Mouse (Mus musculus) neutrophil, adult 5-6 weeks (primary cell): ENCODE results near the gene Dhx15. TPM values are rescaled to one million over a fixed set of nuclear protein-coding genes. Genes with fewer than 3 reads are reported as not detected.
"Not testable (repeated sequence)": the region's sequence is repeated elsewhere in the genome, so short reads cannot be mapped to it uniquely, and the experiment has no call there.

Source experiments
- ATAC-seq: fragments of 151-379, 151-347 bp; 2 replicates; pipeline ENCODE4 v1.8.0; 2017; ENCODE audit warnings: mild to moderate bottlenecking, moderate TSS enrichment; ENCODE audit not compliant: insufficient number of reproducible peaks, poor library complexity, low FRiP score, severe bottlenecking; ENCODE audit errors: extremely low read depth
- total RNA-seq: library from RNA; stranded (forward); fragments of 200-1000 nt; gene quantifications from 2 replicates; pipeline ENCODE4 v1.2.3, GENCODE M21; 2017

Gene Dhx15
- total RNA-seq = 292 and 303 TPM in 2 replicates

DNA sequence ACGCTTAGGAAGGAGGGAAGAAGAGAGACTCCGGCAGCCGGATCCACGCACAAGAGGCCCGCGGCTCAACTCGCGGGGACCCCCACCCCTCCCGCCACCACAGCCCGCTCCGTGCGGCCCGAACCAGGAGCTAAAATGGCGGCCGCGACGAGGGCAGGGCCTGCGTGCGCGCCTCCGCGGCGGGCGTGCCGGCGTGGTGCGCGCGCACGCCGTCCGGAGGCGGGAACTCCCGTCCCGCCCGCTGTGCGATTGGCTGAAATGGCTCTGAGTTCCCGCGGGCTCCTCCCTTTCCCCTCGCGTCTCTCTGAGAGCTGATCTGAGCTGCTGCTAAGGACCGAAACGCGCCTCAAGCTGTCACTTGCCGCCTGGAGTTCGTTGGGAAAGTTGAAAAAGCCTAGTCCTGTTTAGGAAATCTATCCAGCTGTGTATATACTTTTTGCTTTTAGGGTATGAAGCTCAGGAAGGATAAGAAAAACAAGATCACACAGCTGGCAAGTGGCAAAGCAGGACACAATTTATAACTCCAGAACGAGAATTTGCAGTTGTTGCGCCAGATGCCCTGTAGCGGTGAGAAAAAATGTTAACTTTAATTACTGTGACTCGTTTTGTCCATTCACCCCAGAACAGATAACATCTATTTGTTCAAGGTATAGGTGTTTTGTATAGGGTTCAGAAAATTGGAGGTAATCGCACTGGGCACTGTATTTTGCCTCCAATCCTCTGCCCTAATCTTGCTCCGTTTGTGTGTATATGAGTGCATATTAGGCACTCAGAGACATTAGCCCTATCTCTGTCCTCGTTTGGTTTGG, at the start of gene Dhx15:
Gene Dhx15 (minus strand): TSS at position 144 of the 809 bp plus-strand sequence.
- peak; percentile 96 for ATAC-seq

DNA sequence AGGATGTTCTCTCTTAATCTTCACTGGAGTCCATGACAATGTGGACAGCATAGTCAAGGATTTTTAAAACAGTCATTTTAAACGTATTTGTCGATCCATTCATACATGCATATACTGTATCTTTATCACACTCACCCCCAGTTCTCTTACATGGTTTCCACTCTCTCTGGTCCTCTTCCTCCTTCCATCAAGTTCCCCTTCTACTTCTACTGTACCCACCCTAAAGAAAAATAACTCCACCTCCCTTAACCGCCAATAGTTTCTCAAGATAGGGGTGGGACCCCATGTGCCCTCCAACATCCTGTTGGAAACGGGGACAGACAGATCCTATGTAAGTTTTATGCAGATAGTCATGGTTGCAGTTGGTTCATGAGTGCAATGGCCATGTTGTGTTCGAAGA, 48.6 kb upstream of the Dhx15 start:
- ATAC-seq = no peak

DNA sequence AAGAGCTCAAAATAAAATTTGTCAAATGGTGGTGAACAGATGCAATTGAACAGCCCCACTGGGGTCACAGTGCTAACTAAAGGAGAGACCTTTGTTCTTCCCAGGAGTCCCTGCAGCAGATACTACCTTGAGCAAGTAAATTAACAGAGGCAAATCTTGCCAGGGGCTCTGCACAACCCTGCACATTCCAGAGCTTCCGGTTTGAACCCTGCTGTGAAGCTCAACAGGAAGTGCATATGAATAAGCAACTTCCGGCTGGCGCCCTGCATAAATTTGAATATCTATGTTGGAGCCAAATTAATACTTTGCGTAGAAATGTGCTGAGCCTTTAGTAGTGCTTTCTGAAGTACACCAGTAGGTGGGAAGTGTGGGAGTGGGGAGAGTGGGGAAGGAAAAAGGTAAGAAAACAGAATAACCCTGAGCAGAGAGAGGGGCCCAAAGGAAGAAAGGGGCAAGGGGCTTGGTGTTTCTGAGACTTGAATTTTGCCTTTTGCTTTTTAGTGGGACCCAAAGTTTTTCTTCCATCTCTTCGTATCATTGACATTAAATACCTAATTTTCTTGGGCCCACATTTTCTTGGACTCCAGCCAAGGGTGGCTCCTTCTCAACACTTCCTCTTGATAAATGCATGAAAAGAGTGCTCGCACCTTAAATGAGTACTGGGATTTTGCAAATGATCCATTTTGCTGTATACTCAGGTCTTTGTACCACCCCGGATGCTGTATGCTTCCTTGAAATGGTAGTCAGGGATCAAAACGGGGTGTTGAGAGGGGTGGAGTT, 47.8 kb upstream of the Dhx15 start:
- ATAC-seq = 0 out of 2 replicates have a peak, but pooled peaks have one; percentile 1

DNA sequence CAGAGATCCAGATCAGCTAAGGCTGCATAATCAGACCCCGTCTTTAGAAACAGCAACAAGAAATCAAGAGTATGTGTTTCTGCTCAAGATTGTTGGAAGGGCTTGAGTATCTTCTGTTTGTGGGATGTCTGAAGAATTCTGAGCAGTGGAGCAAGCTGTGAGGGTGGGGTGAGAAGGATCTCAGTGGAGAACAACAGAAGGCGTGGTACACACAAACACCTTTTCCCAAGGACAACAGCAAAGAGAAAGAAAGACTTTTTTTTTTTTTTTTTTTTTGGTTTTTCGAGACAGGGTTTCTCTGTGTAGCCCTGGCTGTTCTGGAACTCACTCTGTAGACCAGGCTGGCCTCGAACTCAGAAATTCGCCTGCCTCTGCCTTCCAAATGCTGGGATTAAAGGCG, 46.3 kb upstream of the Dhx15 start:
- not testable (repeated sequence) for ATAC-seq

DNA sequence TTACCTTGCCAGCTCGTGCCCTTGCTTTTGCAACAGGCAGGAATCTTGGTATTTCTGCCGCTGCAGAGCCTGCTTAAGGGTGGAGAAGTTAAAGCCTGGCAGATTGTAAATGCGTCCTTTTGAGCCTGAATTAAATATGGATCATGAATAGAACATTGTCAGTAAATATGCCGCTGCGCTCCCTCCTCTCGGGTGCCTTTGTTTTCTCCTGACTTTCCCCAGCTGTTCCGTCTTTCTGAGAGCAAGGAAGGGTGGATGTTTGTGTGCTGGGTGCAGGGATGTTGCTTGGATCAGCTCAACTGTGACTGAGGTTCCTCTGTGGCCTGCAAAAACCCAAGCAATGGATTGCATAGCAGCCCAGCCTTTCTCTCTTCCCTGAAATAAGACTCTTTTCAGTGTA, 44.3 kb upstream of the Dhx15 start:
- ATAC-seq = no peak

DNA sequence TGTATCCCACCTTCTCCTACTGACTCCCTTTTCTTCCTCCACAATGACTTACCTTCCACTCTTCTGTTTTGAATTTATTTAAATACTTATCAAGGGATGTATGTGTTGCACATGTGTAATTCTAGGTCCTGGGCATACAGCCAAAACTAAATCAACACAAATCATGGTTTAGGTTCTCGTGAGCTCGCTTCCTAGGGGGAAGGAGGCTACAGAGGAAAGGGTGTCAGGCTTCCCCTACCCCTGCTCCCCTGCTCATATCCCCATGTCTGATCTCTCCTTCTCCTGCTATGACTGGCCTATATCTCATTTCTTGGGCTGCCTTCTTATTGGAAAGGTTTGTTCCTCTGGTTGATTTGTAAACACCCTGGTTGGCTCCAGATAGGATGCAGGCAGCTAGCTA, 43.6 kb upstream of the Dhx15 start:
- no peak for ATAC-seq

DNA sequence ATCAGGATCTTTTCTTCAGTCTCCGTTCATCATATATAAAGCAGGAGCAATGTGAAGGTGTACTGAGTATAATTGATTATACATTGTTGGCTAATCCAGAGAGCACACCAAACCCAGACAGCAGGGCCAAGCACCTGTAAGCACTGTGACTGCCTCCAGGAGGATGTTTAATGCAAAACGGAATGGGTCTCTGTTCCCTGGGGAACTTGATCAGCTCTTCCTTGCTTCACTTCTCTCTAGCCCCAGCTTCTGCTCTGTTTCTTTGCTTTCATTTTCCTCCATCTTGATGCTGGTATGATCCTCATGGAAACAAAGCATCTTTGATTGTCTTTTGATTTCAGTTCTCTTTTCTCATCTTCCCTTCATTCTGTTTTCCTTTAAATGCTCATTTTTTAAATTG, 42.3 kb upstream of the Dhx15 start:
- no peak for ATAC-seq

DNA sequence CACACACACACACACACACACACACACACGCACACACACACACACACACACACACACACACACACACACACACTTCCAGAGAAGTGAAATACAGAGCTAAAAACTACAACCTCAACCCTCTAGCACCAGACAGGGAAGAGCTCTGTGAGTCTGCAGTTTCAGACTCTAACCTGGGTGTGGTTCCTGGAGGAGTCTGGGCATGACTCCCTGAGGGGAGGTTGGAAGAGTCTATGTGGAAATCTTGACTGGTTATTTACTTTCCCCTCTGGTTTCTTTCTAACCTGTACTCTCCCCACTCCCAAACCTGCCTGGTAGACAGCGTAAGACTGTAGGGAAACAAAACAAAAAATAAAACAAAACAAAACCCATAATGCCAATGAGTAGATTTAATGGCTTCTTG, 41.9 kb upstream of the Dhx15 start:
- ATAC-seq = no peak

DNA sequence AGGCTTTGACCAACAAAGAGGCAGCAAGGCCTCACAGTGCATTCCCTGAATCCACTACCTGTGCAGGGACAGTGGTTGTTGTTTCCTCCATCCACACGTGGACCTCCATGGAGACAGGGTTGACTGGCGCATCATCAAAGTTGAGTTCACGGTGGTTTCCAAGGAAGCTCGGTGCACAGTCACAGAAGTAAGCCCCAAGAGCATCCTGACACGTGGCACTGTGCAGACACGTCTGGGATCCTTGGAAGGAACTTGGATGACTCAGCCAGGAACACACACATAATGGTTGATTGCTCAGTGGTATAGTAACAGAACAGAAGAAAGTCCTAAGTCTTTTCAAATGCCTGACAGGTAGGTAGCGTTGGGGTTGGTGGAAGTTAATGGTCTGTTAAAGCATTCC, 40.2 kb upstream of the Dhx15 start:
- no peak for ATAC-seq

DNA sequence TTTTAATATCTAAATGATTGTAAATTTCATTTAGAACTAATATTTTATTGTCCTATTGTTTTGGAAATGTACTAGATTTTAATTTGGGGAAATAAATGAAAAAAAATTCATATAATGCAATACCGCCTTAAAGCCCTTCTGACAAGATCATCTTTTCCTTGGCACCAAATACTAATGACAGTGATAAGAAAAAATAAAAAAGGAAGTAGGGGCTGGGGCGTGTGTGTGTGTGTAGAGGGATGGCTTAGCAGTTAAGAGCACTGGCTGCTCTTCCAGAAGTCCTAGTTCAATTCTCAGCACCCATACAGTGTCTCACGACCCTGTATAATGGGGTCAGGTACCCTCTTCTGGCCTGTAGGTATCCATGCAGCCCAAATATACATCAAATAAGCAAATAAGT, 36.4 kb upstream of the Dhx15 start:
- no peak for ATAC-seq

DNA sequence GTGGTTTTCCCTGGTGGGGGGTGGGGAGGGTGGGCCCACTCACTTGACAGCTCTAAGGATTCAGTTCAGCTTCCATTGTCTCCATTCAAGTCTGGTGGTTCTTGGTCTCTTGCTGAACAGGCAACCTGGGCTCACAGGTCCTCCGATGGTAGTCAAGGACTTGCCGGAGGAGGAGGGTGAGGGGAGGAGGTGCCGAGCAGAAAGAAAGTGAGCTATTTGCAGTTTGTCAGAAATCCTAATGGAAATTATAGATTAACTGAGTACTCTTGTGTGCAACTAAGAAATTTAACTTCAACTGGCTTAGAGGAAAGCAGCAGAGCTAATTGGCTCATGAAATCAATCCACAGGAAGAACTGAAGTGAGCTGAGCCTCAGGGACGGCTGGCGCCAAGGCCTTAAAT, 31.3 kb upstream of the Dhx15 start:
- ATAC-seq = no peak

DNA sequence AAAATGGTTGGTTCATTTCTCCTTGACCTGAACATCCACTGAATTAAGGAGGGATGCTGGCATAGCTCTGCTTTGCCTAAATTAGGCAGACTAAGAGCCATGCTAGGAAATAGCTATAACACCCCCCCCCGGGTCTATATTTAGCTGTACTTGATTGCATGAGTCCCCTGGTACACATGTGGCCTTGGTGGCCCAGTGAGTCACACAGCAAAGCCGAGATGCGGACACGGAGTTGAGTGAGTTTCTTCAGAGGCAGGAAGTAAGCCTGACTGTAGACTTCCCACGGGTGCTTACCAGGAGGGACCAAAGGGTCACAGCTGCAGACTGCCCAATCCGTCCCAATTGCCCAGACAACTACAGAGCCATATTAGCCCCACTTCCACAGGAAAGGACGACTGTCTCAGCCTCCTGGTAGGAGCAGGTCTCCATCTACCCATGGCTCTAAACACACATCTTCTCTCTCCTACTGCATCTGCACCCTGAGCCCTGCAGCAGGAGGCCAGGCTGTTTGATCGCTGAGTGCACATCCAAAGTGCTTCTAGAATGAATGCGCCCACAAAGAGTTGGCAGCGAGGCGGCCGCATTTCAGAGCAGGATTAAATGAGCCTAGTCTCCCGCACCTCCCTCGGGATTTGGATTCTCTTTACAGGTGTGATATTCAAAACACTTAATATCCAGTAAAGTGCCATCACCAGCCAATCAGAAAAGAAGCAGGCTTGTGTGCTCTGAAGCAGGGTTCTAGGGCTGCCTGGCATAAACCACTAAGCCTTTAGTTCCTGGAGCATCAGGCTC, 29.9 kb upstream of the Dhx15 start:
- ATAC-seq = no peak

DNA sequence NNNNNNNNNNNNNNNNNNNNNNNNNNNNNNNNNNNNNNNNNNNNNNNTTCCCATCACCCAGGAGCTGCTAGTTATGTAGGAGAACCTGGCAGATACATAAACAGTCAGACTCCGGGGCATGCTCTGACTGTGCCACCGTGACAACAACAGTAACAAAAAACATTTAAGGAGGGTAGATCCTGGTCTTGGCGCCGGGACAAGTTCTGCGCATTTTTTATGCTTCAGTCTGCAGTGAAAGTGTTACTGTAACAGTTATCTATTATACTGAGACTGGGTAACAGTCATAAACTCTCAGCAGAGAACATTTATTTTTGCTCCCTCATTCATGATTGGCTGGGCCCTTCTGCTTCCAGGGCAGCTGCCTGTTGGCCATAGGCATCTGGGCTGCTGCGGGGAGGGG, 27.9 kb upstream of the Dhx15 start:
- ATAC-seq = no peak

DNA sequence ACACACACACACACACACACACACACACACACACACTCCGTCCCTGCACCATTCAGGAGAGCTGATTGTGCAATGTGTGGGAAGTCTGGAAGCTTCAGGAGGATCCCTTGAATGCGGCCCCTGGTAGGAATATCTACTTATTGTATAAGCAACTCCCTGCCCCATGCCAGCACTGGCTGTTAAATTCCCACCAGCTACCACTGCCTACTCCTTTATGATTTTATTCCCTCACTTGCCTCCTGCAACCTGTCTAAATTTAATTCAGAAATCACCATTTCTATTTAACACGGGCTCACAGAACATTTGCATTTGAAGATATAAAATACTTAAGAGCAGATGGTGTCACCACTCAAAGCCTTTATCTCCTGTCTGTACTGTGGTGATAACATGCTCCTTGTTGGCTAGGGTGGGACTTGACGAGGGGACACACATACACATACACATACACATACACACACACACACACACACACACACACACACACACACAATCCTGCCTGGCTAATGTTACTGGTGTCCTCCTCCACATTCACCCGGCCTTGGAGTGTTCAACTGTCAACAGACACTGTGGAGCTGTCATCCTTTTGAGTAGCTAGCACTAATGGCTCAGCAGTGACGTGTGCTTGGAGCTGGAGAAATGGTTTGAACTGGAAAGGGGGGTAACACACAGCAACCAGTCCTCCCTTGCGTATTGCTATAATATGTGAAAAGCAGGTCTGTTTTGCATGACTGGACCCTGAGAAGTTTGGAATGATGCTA, 23.0 kb upstream of the Dhx15 start:
- no peak for ATAC-seq

DNA sequence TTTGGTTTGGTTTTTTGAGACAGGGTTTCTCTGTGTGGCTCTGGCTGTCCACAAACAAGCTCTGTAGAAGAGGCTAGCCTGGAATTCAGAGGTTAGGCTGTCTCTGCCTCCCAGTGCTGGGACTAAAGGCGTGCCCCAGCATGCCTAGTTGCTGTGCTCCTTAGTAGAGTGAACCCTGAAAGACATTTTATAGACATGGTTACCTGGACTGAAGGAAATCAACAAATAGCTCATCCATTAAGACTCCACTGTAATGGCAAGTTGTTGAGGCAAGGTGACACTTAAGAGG, 810 bp upstream of the Dhx15 start:
- ATAC-seq = no peak

DNA sequence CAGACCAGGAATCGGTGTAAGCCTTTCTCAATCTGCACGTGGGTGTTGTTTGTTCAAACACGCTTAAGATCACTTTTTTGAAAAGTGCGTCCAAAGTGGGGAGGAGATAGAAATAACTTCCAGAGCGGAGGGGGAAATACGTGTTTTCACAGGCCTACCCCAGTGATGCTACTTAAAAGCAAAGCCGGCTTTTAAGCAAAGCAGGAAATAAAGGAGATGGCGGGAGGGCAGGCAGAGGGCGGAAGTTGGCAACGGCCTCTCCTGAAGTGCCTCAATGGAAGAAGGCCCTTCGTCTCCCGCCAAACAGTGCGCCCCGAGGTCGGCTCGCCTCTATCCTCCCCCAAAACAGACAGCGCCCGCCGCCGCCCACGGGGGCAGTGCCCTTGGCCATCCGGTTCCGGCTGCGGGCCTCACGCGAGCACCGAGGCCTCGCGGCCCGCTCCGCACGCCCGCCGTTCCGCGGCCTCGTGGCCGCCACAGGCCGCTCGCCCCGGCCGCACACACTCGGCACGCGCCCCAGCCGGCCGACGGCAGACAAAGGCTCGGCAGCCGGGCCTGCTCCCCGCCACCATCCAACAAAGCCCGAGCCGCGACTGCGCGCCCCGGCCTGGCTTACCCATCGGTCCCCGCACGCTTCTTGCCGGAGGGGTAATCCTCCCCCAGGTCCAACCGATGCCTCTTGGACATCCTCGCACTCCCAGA, 499 bp downstream of the Dhx15 start:
- peak; percentile 37; the same call in 1 of the 2 replicates for ATAC-seq

DNA sequence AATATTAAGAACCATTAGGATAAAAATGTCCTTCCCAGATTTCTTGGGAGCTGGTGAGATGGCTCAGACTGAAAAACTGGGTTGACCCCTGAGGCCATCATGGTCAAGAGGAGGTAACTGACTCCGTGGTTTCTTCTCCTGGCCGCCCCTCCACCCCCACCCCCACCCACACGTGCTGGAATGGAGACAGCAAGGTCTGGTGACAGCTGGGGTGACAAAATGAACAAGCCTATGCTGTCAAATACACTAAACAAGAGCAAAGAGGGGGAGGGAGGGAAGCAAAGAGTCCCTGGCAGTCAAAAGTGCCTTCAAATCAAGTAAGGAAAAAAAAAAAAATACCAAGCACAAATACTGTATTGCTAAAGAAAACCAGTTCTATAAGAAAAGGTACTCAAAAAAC, 2.1 kb downstream of the Dhx15 start:
- no peak for ATAC-seq

DNA sequence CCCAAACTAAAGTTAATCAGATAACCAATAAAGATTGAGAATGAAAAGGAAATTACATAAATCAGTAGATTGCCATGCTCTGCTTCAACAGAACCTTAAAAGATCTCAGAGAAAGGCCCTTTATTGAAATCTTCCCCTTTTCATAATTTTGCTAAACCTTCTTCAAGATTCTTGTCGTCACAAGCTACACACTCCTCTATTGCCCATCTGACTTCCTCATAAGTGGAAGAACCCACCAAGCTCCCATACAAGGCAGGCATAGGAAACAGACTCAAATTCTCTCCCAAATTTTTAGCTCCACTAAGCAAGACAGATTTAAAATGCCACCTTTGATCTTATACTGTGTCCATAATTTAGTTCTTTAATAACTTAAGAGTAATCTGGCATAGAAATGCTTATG, 13.0 kb downstream of the Dhx15 start:
- no peak for ATAC-seq

DNA sequence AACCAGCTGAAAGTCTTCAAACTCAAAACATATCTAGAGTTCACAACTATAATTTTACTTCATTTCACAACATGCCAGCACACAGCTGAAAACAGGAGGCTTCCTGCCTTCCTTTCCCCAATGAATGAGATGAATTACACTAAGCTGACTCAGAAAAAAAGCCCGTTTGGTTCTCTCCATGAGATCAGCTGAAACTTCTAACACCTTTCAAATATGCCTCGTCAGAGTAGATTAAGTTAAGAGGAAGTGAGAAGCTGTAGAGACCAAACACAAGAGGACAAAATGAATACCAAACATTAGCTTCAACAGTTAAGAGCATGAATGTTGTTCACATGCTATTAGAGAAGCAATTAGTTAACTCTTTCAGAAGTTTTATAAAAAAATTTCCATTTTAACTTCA, 21.8 kb downstream of the Dhx15 start:
- ATAC-seq = no peak
